Mouse (Mus musculus): Measurements from ENCODE around the gene Alcam. TPM values are rescaled to one million over a fixed set of nuclear protein-coding genes. Genes with fewer than 3 reads are reported as not detected.

Gene Alcam
- total and polyA plus RNA-seq, 3 experiments, result 1.5 to 3.5 (median 2.4) TPM

DNA sequence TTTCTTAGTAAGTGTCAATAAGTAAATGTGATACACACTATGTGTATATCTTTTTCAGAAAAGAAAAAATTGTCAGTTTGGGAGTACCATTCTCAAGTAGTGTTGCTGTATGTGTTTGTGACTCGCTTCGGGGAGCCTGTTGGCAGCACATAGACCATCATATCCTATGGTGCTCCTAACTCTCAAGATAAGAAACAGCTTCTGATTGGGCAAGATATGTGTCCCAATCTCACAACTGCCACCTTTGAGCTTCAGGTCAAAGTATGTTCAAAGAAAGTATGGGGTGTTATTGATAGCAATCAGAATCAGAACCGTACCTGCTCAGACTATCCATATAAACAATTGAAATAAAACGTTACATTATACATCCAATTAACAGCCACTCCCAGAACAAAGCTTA lies 202.9 kb downstream of the Alcam start:
- Histone ChIP-seq H3K4me1 (ENCODE audit: control insufficient read depth, insufficient read depth, low read length) (no peaks in the 10 kb centered on the region), H3K36me3 (ENCODE audit: control insufficient read depth, insufficient read depth, low read length) (no peaks in the 10 kb centered on the region), H3K27ac (no peak overlapping the region), H3K4me3 (no peak overlapping the region), H3K27me3 (ENCODE audit: control insufficient read depth, insufficient read depth, low read length) (no peaks in the 10 kb centered on the region), H3K9ac (ENCODE audit: low read depth, low read length) (no peak overlapping the region), H3K79me2 (replicated peaks; ENCODE audit: control insufficient read depth, insufficient read depth, low read length) (no peaks in the 10 kb centered on the region)
- 84% methylated on average over 4 of the region's 4 CpGs for WGBS
- DNase-seq, result no peak
- TF ChIP-seq EP300 (IDR thresholded peaks at IDR 0.05; ENCODE audit: insufficient read depth, low read depth, low read length), result no peak
- TF ChIP-seq CTCF (IDR thresholded peaks at IDR 0.05), result no peak
- intact Hi-C loops (cut with DNase I), result no loop called here

DNA sequence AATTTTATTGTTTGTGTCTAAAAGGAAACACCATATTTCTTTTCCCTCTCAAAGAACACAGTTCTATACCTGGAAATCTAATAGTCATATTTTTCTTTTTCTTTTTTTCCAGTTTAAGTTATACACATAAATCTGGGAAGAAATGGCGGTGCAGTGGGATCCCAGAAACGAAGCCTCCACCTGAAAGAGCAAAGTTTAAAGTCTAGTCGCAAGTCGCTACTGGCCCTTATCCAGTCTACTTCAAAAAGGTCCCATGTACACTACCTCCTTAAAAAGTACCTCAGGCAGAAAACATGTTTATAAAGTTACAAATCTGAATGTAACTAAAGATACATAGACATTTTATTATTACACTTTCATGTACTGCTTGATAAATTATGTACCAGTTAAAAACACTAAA lies 203.7 kb downstream of the Alcam start:
- Histone ChIP-seq H3K79me2 (replicated peaks; ENCODE audit: control insufficient read depth, insufficient read depth, low read length) (no peaks in the 10 kb centered on the region), H3K4me1 (ENCODE audit: control insufficient read depth, insufficient read depth, low read length) (no peaks in the 10 kb centered on the region), H3K27me3 (ENCODE audit: control insufficient read depth, insufficient read depth, low read length) (no peaks in the 10 kb centered on the region), H3K9ac (ENCODE audit: low read depth, low read length) (no peak overlapping the region), H3K27ac (no peak overlapping the region), H3K36me3 (ENCODE audit: control insufficient read depth, insufficient read depth, low read length) (no peaks in the 10 kb centered on the region), H3K4me3 (no peak overlapping the region)
- intact Hi-C loops (cut with DNase I), result no loop called here
- TF ChIP-seq POLR2A (IDR thresholded peaks at IDR 0.05; ENCODE audit: insufficient read depth, low read depth, low read length) (no peak), CTCF (IDR thresholded peaks at IDR 0.05) (no peak), EP300 (IDR thresholded peaks at IDR 0.05; ENCODE audit: insufficient read depth, low read depth, low read length) (no peak)
- 93% methylated on average over 4 of the region's 4 CpGs for WGBS
- no peak for DNase-seq

DNA sequence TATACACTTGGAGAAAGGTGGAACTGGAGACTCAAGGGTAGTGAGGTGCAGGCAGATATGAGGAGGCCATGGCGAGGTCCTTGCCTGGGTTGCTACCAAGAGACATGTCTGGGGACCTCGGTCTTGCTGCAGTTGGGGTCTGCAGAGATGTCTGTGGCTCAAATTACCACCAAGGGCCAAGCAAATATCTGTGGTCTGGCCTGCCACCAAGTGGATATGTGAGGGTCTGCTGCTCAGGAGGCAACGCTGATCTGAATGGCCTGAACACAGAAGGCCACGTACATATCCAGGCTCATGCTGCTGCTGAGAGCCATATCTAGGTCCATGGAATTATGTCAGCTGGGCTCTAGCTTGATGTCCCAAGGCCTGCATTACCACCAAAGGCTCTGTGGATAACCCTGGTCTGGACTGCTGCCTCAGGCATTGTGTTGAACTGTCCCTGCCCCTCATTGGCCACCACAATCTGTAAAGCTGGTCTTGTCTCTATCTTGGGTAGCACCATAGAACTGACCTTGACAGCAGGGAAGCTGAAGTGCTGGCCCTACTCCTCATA lies 210.4 kb downstream of the Alcam start:
- WGBS, result 73% methylated on average over 4 of the region's 4 CpGs
- Histone ChIP-seq H3K27ac (no peak overlapping the region), H3K4me1 (ENCODE audit: control insufficient read depth, insufficient read depth, low read length) (no peaks in the 10 kb centered on the region), H3K27me3 (ENCODE audit: control insufficient read depth, insufficient read depth, low read length) (no peaks in the 10 kb centered on the region), H3K79me2 (replicated peaks; ENCODE audit: control insufficient read depth, insufficient read depth, low read length) (no peaks in the 10 kb centered on the region), H3K36me3 (ENCODE audit: control insufficient read depth, insufficient read depth, low read length) (no peaks in the 10 kb centered on the region), H3K4me3 (no peak overlapping the region), H3K9ac (ENCODE audit: low read depth, low read length) (no peak overlapping the region)
- DNase-seq, result no peak
- intact Hi-C loops (cut with DNase I), result no loop called here
- TF ChIP-seq POLR2A (IDR thresholded peaks at IDR 0.05; ENCODE audit: insufficient read depth, low read depth, low read length) (no peak), EP300 (IDR thresholded peaks at IDR 0.05; ENCODE audit: insufficient read depth, low read depth, low read length) (no peak), CTCF (IDR thresholded peaks at IDR 0.05) (peak; percentile 27; the same call in 1 of the 2 replicates)

- Histone ChIP-seq H3K27me3 (ENCODE audit: control insufficient read depth, insufficient read depth, low read length) (no peaks in the 10 kb centered on the region), H3K27ac (no peak overlapping the region), H3K9ac (ENCODE audit: low read depth, low read length) (no peak overlapping the region), H3K4me1 (ENCODE audit: control insufficient read depth, insufficient read depth, low read length) (no peaks in the 10 kb centered on the region), H3K4me3 (no peak overlapping the region), H3K36me3 (ENCODE audit: control insufficient read depth, insufficient read depth, low read length) (no peaks in the 10 kb centered on the region), H3K79me2 (replicated peaks; ENCODE audit: control insufficient read depth, insufficient read depth, low read length) (no peaks in the 10 kb centered on the region)
- intact Hi-C loops (cut with DNase I), result no loop called here
- no peak for DNase-seq
- WGBS, result 83% methylated on average over 2 of the region's 2 CpGs
- TF ChIP-seq EP300 (IDR thresholded peaks at IDR 0.05; ENCODE audit: insufficient read depth, low read depth, low read length) (no peak), POLR2A (IDR thresholded peaks at IDR 0.05; ENCODE audit: insufficient read depth, low read depth, low read length) (no peak), CTCF (IDR thresholded peaks at IDR 0.05) (no peak)
These were observed 211.7 kb downstream of the Alcam start for GRCm38 (mm10) chr16:52242144-52242543.

GRCm38 (mm10) chr16:52229930-52230329 lies 223.9 kb downstream of the Alcam start:
- no peak for DNase-seq
- no peak for TF ChIP-seq EP300 (IDR thresholded peaks at IDR 0.05; ENCODE audit: insufficient read depth, low read depth, low read length)
- no peak for TF ChIP-seq CTCF (IDR thresholded peaks at IDR 0.05)
- no peak for TF ChIP-seq POLR2A (IDR thresholded peaks at IDR 0.05; ENCODE audit: insufficient read depth, low read depth, low read length)
- Histone ChIP-seq H3K79me2 (replicated peaks; ENCODE audit: control insufficient read depth, insufficient read depth, low read length) (no peaks in the 10 kb centered on the region), H3K9ac (ENCODE audit: low read depth, low read length) (no peak overlapping the region), H3K4me3 (no peak overlapping the region), H3K4me1 (ENCODE audit: control insufficient read depth, insufficient read depth, low read length) (no peaks in the 10 kb centered on the region), H3K27me3 (ENCODE audit: control insufficient read depth, insufficient read depth, low read length) (no peaks in the 10 kb centered on the region), H3K27ac (no peak overlapping the region), H3K36me3 (ENCODE audit: control insufficient read depth, insufficient read depth, low read length) (no peaks in the 10 kb centered on the region)
- WGBS, result 25% methylated on average over 2 of the region's 2 CpGs
- intact Hi-C loops (cut with DNase I), result no loop called here

GRCm38 (mm10) chr16:52229446-52229845 lies 224.4 kb downstream of the Alcam start:
- H3K27me3 ChIP-seq (ENCODE audit: control insufficient read depth, insufficient read depth, low read length), result no peaks in the 10 kb centered on the region
- intact Hi-C loops (cut with DNase I), result no loop called here
- H3K27ac ChIP-seq, result no peak overlapping the region
- no peaks in the 10 kb centered on the region for H3K79me2 ChIP-seq (replicated peaks; ENCODE audit: control insufficient read depth, insufficient read depth, low read length)
- H3K36me3 ChIP-seq (ENCODE audit: control insufficient read depth, insufficient read depth, low read length), result no peaks in the 10 kb centered on the region
- no peak for TF ChIP-seq EP300 (IDR thresholded peaks at IDR 0.05; ENCODE audit: insufficient read depth, low read depth, low read length)
- H3K9ac ChIP-seq (ENCODE audit: low read depth, low read length), result no peak overlapping the region
- no peak for DNase-seq
- H3K4me1 ChIP-seq (ENCODE audit: control insufficient read depth, insufficient read depth, low read length), result no peaks in the 10 kb centered on the region
- WGBS, result 70% methylated on average over 7 of the region's 7 CpGs
- H3K4me3 ChIP-seq, result no peak overlapping the region
